ENCODE assay signal across 8 mouse cellular contexts in the genomic region with DNA sequence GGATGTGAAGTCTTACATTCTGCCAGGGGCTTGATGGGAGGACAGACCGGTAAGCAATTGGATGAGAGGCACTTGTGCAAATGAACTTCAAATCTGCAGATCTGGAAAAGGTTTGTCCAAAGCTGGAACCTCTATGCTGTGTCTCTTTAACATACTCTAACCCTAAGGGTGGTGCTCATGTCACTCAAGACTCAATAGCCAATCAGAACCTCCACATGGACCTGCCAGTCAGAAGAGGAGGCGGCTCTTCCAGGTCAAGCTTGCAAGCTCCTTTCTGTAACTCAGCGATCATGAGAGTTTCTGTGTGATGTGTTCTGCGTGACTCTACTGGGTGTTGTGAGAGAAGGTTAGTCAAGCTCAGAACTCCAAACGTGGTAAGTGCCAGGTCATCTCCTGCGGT. TPM values are rescaled to one million over a fixed set of nuclear protein-coding genes. Genes with fewer than 3 reads are reported as not detected.
A peak's percentile ranks its signal among the peaks of the same experiment; 100 is the strongest.
DNase-seq lines count a peak whose midpoint lies in the region; ATAC-seq and TF ChIP-seq lines count a peak whose summit lies in the region.
"Not testable (repeated sequence)": the region's sequence is repeated elsewhere in the genome, so short reads cannot be mapped to it uniquely, and the experiment has no call there.

A gene (plus strand): TSS at position 278 of the 400 bp plus-strand sequence.

- H3K9me3 ChIP-seq in forebrain, embryonic 10.5 days; heart, embryonic 12.5 days (replicated peaks); lung, embryonic 15.5 days: not testable (repeated sequence)

- not testable (repeated sequence) for H3K4me1 ChIP-seq in forebrain, embryonic 10.5 days; heart, embryonic 12.5 days (replicated peaks); lung, embryonic 15.5 days

- TF ChIP-seq CTCF in left cerebral cortex, adult 2 months (IDR thresholded peaks at IDR 0.05), result not testable (repeated sequence)

- H3K9ac ChIP-seq in heart, embryonic 12.5 days, result peak within 1 kb of the TSS; percentile 61
- peak within 1 kb of the TSS; percentile 37 for H3K9ac ChIP-seq in lung, embryonic 15.5 days

- not testable (repeated sequence) for DNase-seq in adrenal gland, postnatal 25 days; forebrain, embryonic 10.5 days (ENCODE audit: extremely low spot score, low spot score); thymus, postnatal 0 days (ENCODE audit: low spot score)
- DNase-seq in kidney, adult 18-20 months, result peak; percentile 49
- peak; percentile 9 to 10 for DNase-seq in left cerebral cortex, adult 2 months (ENCODE audit: extremely low spot score in 1 of 2, low spot score in 2 of 2)

- peak within 1 kb of the TSS; percentile 53 for H3K4me3 ChIP-seq in forebrain, embryonic 10.5 days
- peak within 1 kb of the TSS; percentile 58 for H3K4me3 ChIP-seq in heart, embryonic 12.5 days
- H3K4me3 ChIP-seq in left cerebral cortex, adult 2 months, result peak within 1 kb of the TSS; percentile 51
- H3K4me3 ChIP-seq in lung, embryonic 15.5 days, result peak within 1 kb of the TSS; percentile 50

- not testable (repeated sequence) for H3K27me3 ChIP-seq in forebrain, embryonic 10.5 days (ENCODE audit: poor library complexity, severe bottlenecking); heart, embryonic 12.5 days (replicated peaks); lung, embryonic 15.5 days

- WGBS in forebrain, embryonic 10.5 days, result 13% methylated on average over 1 of the region's 6 CpGs
- 0% methylated on average over 3 of the region's 6 CpGs for WGBS in heart, embryonic 12.5 days
- WGBS in lung, embryonic 15.5 days, result 0% methylated on average over 1 of the region's 6 CpGs

- H3K27ac ChIP-seq in forebrain, embryonic 10.5 days, result peak within 1 kb of the TSS; percentile 63; the same call in 1 of the 2 replicates
- H3K27ac ChIP-seq in heart, embryonic 12.5 days (ENCODE audit: poor library complexity, severe bottlenecking); left cerebral cortex, adult 2 months; lung, embryonic 15.5 days: not testable (repeated sequence)

- H3K36me3 ChIP-seq in forebrain, embryonic 10.5 days (replicated peaks); heart, embryonic 12.5 days; lung, embryonic 15.5 days: not testable (repeated sequence)

- not testable (repeated sequence) for ATAC-seq in heart, embryonic 12.5 days (ENCODE audit: insufficient number of reproducible peaks, low FRiP score); lung, embryonic 15.5 days (ENCODE audit: borderline replicate concordance, extremely low read depth, low FRiP score, low TSS enrichment); neutrophil, adult 5-6 weeks (ENCODE audit: extremely low read depth, insufficient number of reproducible peaks, low FRiP score, poor library complexity, severe bottlenecking)

- intact Hi-C loops in left cerebral cortex, adult 2 months (cut with DNase I), result not testable (repeated sequence)

- peak within 1 kb of the TSS; percentile 56 for H3K4me2 ChIP-seq in heart, embryonic 12.5 days
- peak within 1 kb of the TSS; percentile 37 for H3K4me2 ChIP-seq in lung, embryonic 15.5 days

RNA-seq across cellular contexts. Expression of the gene that starts here (rescaled TPM):
- total RNA-seq in adrenal gland, postnatal 25 days (2021), result 15.1 and 15.8 TPM in 2 replicates
- polyA plus RNA-seq in forebrain, embryonic 10.5 days (2016; fragmentation: Nextera tagmentation; extraction: Ambion mirVana), result 31.5 and 35.4 TPM in 2 replicates
- 22.6 and 24.4 TPM in 2 replicates for polyA plus RNA-seq in heart, embryonic 12.5 days (2016; fragmentation: Nextera tagmentation; extraction: Ambion mirVana)
- 10 to 100 TPM; 25.7 to 29.5 TPM for total RNA-seq in left cerebral cortex, adult 2 months (2021)
- 31.6 and 33.3 TPM in 2 replicates for polyA plus RNA-seq in lung, embryonic 15.5 days (2015; fragmentation: Nextera tagmentation; extraction: Ambion mirVana)
- 5.0 and 10.8 TPM in 2 replicates for total RNA-seq in neutrophil, adult 5-6 weeks (2017)
- polyA plus RNA-seq in thymus, postnatal 0 days (2015; fragmentation: Nextera tagmentation; extraction: Ambion mirVana), result 28.2 and 30.5 TPM in 2 replicates
